Mouse (Mus musculus) CH12.LX (cell line): ENCODE measurements around the gene Prr13. TPM values are rescaled to one million over a fixed set of nuclear protein-coding genes. Genes with fewer than 3 reads are reported as not detected.

Experiments
- DNase-seq: peaks from one replicate; pipeline ENCODE4 v3.0.0-alpha.2; 2013; ENCODE audit errors: extremely low read depth
- H3K27ac ChIP-seq: 2 replicates; pipeline ENCODE4 v1.5.1; 2012; ENCODE audit warnings: low read depth, mild to moderate bottlenecking, control low read depth, moderate library complexity; ENCODE audit not compliant: insufficient read depth
- H3K27me3 ChIP-seq: replicated peaks from 2 replicates; pipeline ENCODE3; 2012; ENCODE audit warnings: inconsistent platforms
- H3K36me3 ChIP-seq, 2 experiments: replicated peaks in 1 of 2; 2 replicates each; pipeline versions ENCODE3 to v1.6.1; 2012; ENCODE audit warnings: inconsistent platforms in 1 of 2, low read length in 1 of 2, mild to moderate bottlenecking in 1 of 2, mixed read lengths in 1 of 2, moderate library complexity in 1 of 2; ENCODE audit not compliant: control insufficient read depth in 1 of 2, insufficient read depth in 1 of 2
- H3K4me1 ChIP-seq, 2 experiments: 2 replicates each; pipeline ENCODE4 v1.6.1; 2012; ENCODE audit warnings: inconsistent platforms in 1 of 2, moderate library complexity in 1 of 2; ENCODE audit not compliant: insufficient read depth in 2 of 2, control insufficient read depth in 1 of 2
- H3K4me2 ChIP-seq: 2 replicates; pipeline ENCODE4 v1.6.1; 2012; ENCODE audit warnings: low read depth, mild to moderate bottlenecking, control low read depth; ENCODE audit not compliant: poor library complexity, insufficient read depth, severe bottlenecking
- H3K4me3 ChIP-seq, 3 experiments: fragments of 150-350 bp in 1 of 3; sonication (generic) in 1 of 3; replicated peaks in 1 of 3; 2 replicates each; pipeline versions ENCODE3 to v1.5.1; 2011 to 2012; ENCODE audit warnings: low read depth in 2 of 3, low read length in 2 of 3, mild to moderate bottlenecking in 2 of 3, moderate library complexity in 2 of 3, control low read depth in 1 of 3, improper control_type of control experiment in 1 of 3, inconsistent platforms in 1 of 3, mixed read lengths in 1 of 3; ENCODE audit not compliant: poor library complexity in 1 of 3
- H3K79me2 ChIP-seq: replicated peaks from 2 replicates; pipeline ENCODE4 v1.6.1; 2012; ENCODE audit warnings: mild to moderate bottlenecking, moderate library complexity; ENCODE audit not compliant: control insufficient read depth, poor library complexity, insufficient read depth, severe bottlenecking; ENCODE audit errors: extremely low read depth
- H3K9ac ChIP-seq: 2 replicates; pipeline ENCODE4 v1.6.1; 2012; ENCODE audit warnings: low read depth, mild to moderate bottlenecking, control low read depth, moderate library complexity; ENCODE audit not compliant: insufficient read depth
- H3K9me3 ChIP-seq: replicated peaks from 2 replicates; pipeline ENCODE3; 2012; ENCODE audit warnings: low read length, inconsistent platforms, mixed read lengths
- CTCF ChIP-seq, 2 experiments: IDR thresholded peaks in 1 of 2; conservative IDR thresholded peaks in 1 of 2; 2 replicates each; pipeline ENCODE4 v1.5.1; 2011 to 2012; ENCODE audit warnings: low read depth in 2 of 2, low read length in 2 of 2, improper control_type of control experiment in 1 of 2, inconsistent platforms in 1 of 2, mild to moderate bottlenecking in 1 of 2, moderate library complexity in 1 of 2
- EP300 ChIP-seq: IDR thresholded peaks from 2 replicates; pipeline ENCODE4 v1.6.1; 2011; ENCODE audit warnings: low read length, improper control_type of control experiment
- ETS1 ChIP-seq: conservative IDR thresholded peaks from 2 replicates; pipeline ENCODE4 v1.6.1; 2012; ENCODE audit warnings: low read depth, mild to moderate bottlenecking, inconsistent platforms, low read length, improper control_type of control experiment, moderate library complexity
- HCFC1 ChIP-seq: IDR thresholded peaks from 2 replicates; pipeline ENCODE4 v1.6.1; 2012; ENCODE audit warnings: low read depth, mild to moderate bottlenecking, inconsistent platforms, low read length, improper control_type of control experiment
- JUN ChIP-seq: IDR thresholded peaks from 2 replicates; pipeline ENCODE4 v1.6.1; 2011; ENCODE audit warnings: low read depth, mild to moderate bottlenecking, low read length, improper control_type of control experiment, moderate library complexity; ENCODE audit not compliant: insufficient read depth
- KAT2A ChIP-seq: IDR thresholded peaks from 2 replicates; pipeline ENCODE4 v1.6.1; 2012; ENCODE audit warnings: low read length, improper control_type of control experiment, inconsistent platforms; ENCODE audit not compliant: insufficient replicate concordance
- MAFK ChIP-seq: IDR thresholded peaks from 2 replicates; pipeline ENCODE4 v1.6.1; 2011; ENCODE audit warnings: low read length, improper control_type of control experiment; ENCODE audit not compliant: insufficient replicate concordance
- MYC ChIP-seq: IDR thresholded peaks from 2 replicates; pipeline ENCODE4 v1.6.1; 2011; ENCODE audit warnings: low read depth, mild to moderate bottlenecking, improper control_type of control experiment, low read length
- POLR2AphosphoS2 ChIP-seq: IDR thresholded peaks from 2 replicates; pipeline ENCODE4 v1.6.1; 2011; ENCODE audit warnings: low read depth, low read length, improper control_type of control experiment
- RAD21 ChIP-seq: IDR thresholded peaks from 2 replicates; pipeline ENCODE4 v1.6.1; 2011; ENCODE audit warnings: low read depth, mild to moderate bottlenecking, low read length, improper control_type of control experiment, moderate library complexity
- RCOR1 ChIP-seq: conservative IDR thresholded peaks from 2 replicates; pipeline ENCODE4 v1.6.1; 2012; ENCODE audit warnings: low read depth, mild to moderate bottlenecking, inconsistent platforms, low read length, improper control_type of control experiment
- SIN3A ChIP-seq: IDR thresholded peaks from 2 replicates; pipeline ENCODE4 v1.6.1; 2012; ENCODE audit warnings: low read length, improper control_type of control experiment, inconsistent platforms
- TBP ChIP-seq: conservative IDR thresholded peaks from 2 replicates; pipeline ENCODE4 v1.6.1; 2011; ENCODE audit warnings: low read depth, low read length, improper control_type of control experiment
- TCF12 ChIP-seq: IDR thresholded peaks from 2 replicates; pipeline ENCODE4 v1.6.1; 2014; ENCODE audit warnings: low read depth, mild to moderate bottlenecking, inconsistent platforms, low read length, improper control_type of control experiment
- UBTF ChIP-seq: IDR thresholded peaks from 2 replicates; pipeline ENCODE4 v1.6.1; 2012; ENCODE audit warnings: low read depth, mild to moderate bottlenecking, inconsistent platforms, low read length, improper control_type of control experiment, moderate library complexity
- ZNF384 ChIP-seq: IDR thresholded peaks from 2 replicates; pipeline ENCODE4 v1.6.1; 2012; ENCODE audit warnings: low read depth, low read length, improper control_type of control experiment, inconsistent platforms
- dilution Hi-C: fragments of 300-500 bp; cut with MboI; formaldehyde crosslinking; loops from 2 replicates; pipeline ENCODE4 v1.14.3; 2020; ENCODE audit warnings: low sequenced_read_pairs; ENCODE audit not compliant: extremely low pct_unique_long_range_greater_than_20kb, extremely low pct_ligation_motif_present
- in situ Hi-C: fragments of 300-500 bp; cut with MboI; formaldehyde crosslinking; loops from 3 replicates; pipeline ENCODE4 v1.14.3; 2019; ENCODE audit warnings: low sequenced_read_pairs, low pct_ligation_motif_present, low pct_unique_long_range_greater_than_20kb, mixed read lengths
- polyA plus RNA-seq: library from polyadenylated mRNA; unstranded; fragments of >175 nt; gene quantifications from 2 replicates; pipeline ENCODE4 v1.2.1, GENCODE M21; 2012; ENCODE audit warnings: low read depth; ENCODE audit not compliant: insufficient read length
- total RNA-seq, 2 experiments: library from RNA; depleted of rRNA; stranded (reverse); fragments of 300-350 nt in 1 of 2; fragments of >200 nt in 1 of 2; gene quantifications; 2 replicates each; pipeline ENCODE4 v1.2.3; 2012 to 2014

Prr13 gene
- total and polyA plus RNA-seq, 3 experiments, result 32.2 to 131 (median 36.4) TPM

DNA sequence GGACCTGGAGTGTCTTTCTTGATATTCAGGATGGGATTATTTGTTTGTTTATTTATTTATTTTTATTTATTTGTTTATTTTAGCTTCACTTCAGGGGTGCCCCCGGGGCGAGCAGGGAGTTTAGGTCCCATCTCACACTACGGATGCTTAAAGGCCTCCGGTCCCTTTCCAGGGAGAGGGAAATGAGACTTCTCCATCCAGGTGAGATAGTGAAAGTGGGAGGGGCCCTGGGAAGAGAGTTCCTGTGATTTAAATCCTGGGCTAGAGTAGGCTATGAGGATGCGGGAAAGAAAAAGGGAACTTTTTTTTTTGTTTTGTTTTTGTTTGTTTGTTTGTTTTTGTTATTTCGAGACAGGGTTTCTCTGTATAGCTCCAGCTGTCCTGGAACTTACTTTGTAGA, 553 bp downstream of the Prr13 start:
- dilution Hi-C loops, result no loop called here
- Histone ChIP-seq H3K4me3 (peak overlapping the region; percentile 64 to 85 (median 83)), H3K4me2 (peak overlapping the region; percentile 90), H3K9ac (peak overlapping the region; percentile 66), H3K9me3 (no peaks in the 10 kb centered on the region), H3K4me1 (peaks cover 0 to 30% of the 10 kb centered on the region in 2 experiments; a peak in 3 of 4 replicates), H3K79me2 (peaks cover 28% of the 10 kb centered on the region), H3K27me3 (peaks cover under 1% of the 10 kb centered on the region), H3K27ac (no peak overlapping the region)
- DNase-seq, result no peak
- no peak for TF ChIP-seq POLR2AphosphoS2
- TF ChIP-seq TBP, result no peak
- TF ChIP-seq MAFK, result no peak
- no peak for TF ChIP-seq JUN
- TF ChIP-seq HCFC1, result no peak
- no peak for TF ChIP-seq KAT2A
- TF ChIP-seq TCF12, result no peak
- TF ChIP-seq RAD21, result no peak
- TF ChIP-seq ETS1, result no peak
- no peak for TF ChIP-seq MYC
- no peak for TF ChIP-seq RCOR1
- no peak for TF ChIP-seq UBTF
- TF ChIP-seq, all 38 proteins: peak for 0
- peaks cover 17 to 23% of the 10 kb centered on the region in 2 experiments for H3K36me3 ChIP-seq
- in situ Hi-C loops, result no loop called here

DNA sequence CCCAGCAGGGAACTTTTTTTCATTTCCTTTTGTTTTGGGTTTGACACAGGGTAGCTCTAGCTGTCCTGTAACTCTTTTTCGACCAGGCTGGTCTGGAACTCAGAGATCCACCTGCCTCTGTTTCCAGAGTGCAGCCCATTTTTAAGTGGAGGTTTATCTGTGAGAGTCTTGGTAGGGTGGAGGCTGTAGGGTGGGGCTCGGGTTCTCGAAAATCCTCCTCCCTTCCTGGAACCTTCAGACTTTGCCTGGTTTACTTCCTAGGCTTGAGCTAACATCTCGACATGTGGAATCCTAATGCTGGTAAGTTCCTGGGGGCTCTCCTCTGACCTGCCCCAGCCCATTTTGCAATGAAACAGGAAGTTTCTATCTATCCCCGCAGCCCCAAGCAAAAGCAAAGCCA, 1.0 kb downstream of the Prr13 start:
- peaks cover 0 to 30% of the 10 kb centered on the region in 2 experiments; a peak in 3 of 4 replicates for H3K4me1 ChIP-seq
- H3K36me3 ChIP-seq, result peaks cover 17 to 26% of the 10 kb centered on the region in 2 experiments
- H3K79me2 ChIP-seq, result peaks cover 28% of the 10 kb centered on the region
- TF ChIP-seq RAD21 (no peak), SIN3A (peak; percentile 15; the same call in 1 of the 2 replicates), MYC (no peak), ZNF384 (no peak), EP300 (no peak), CTCF (conservative IDR thresholded peaks at IDR 0.05 in 1 of 2, IDR thresholded peaks at IDR 0.05 in 1 of 2; ENCODE audit: low read depth in 2 of 2, low read length in 2 of 2) (no peak)
- no peaks in the 10 kb centered on the region for H3K9me3 ChIP-seq
- no peak for DNase-seq
- no peak overlapping the region for H3K27ac ChIP-seq
- dilution Hi-C loops (no loop called here), in situ Hi-C loops (no loop called here)
- H3K27me3 ChIP-seq, result no peaks in the 10 kb centered on the region
- H3K9ac ChIP-seq, result peak overlapping the region; percentile 66
- peak overlapping the region; percentile 64 to 85 (median 83) for H3K4me3 ChIP-seq
- peak overlapping the region; percentile 90 for H3K4me2 ChIP-seq
